Mouse (Mus musculus): ENCODE results near the gene Kif1a. TPM values are rescaled to one million over a fixed set of nuclear protein-coding genes. Genes with fewer than 3 reads are reported as not detected.

Gene Kif1a
- total RNA-seq, 2 experiments from 2014 or later, result 6.3 to 6.9 TPM

DNA sequence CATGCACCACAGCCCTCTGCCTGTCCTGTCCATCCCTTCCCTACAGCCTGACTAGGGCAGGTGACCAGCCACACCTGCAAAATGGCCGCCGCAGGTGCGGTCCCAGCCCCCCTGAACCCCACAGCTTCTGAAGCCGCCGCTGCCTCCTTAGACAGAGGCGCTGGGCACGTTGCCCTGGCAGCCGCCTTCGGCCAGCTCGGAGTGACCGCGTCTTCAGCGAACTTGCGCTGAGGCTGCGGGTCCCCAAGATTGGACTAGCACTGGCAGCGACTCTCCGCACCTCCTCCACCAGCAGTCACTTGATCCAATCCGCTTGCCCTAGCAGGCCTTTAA is 1.5 kb downstream of the Kif1a start:
- DNase-seq (ENCODE audit: low spot score in 2 of 2), result peak in 1 of 2 experiments; percentile 22

DNA sequence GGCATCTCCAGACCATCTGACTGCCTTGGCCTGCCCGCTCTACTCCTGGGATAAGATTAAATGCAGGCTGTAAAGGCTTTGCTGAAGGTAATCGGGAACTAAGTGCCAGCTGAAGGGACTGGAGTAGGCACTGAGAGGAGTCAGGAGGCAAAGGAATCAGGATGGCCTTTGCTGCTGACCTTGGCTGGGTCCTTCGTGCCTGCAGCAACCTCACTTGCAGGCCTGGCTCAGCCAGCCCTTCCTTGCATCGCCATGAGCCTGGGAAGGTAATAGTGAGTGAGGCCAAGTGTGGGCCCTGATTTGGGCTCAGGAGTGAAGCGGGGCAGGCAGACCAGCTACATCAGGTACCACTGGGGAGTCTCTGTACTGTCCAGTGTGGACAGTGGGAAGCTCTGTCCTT is 2.8 kb downstream of the Kif1a start:
- no peak for DNase-seq (ENCODE audit: low spot score in 2 of 2)

DNA sequence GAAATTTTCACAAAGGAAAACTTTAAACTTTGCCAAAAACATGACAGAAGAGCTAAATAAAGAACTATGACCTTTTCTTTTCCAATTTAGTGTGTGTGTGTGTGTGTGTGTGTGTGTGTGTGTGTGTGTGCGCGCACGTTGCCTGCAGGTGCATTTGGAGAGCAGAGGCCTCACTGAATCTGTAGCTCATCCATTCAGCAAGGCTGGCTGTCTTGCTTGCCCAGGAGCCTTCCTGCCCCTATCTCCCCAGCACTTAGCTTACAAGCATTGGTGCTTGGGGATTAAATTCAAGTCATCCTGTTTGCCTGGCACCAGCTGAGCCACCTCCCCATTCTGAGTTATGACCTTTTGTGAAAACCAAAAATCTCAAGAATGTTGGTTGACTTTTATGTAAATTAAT is 9.2 kb downstream of the Kif1a start:
- no peak for DNase-seq (ENCODE audit: low spot score in 2 of 2)

DNA sequence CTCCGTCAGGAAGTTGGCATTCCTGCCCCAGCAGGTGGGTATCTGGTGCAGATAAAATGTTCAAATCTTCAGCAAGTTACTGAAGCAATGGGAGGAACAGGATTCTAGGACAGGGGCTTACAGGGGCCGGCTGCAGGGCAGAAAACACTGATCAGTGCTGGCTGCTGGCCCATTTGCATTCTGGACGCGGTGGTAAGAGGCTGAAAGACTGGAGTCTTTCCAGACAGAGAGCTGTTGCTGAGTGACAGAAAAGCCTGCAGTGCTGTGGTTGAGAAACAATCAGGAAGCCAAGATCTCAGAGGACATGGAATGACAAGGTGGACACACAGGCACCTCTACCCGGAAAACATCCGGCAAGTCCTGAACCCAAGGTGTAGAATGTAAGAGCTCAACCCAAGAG is 16.6 kb downstream of the Kif1a start:
- no peak for DNase-seq (ENCODE audit: low spot score in 2 of 2)

DNA sequence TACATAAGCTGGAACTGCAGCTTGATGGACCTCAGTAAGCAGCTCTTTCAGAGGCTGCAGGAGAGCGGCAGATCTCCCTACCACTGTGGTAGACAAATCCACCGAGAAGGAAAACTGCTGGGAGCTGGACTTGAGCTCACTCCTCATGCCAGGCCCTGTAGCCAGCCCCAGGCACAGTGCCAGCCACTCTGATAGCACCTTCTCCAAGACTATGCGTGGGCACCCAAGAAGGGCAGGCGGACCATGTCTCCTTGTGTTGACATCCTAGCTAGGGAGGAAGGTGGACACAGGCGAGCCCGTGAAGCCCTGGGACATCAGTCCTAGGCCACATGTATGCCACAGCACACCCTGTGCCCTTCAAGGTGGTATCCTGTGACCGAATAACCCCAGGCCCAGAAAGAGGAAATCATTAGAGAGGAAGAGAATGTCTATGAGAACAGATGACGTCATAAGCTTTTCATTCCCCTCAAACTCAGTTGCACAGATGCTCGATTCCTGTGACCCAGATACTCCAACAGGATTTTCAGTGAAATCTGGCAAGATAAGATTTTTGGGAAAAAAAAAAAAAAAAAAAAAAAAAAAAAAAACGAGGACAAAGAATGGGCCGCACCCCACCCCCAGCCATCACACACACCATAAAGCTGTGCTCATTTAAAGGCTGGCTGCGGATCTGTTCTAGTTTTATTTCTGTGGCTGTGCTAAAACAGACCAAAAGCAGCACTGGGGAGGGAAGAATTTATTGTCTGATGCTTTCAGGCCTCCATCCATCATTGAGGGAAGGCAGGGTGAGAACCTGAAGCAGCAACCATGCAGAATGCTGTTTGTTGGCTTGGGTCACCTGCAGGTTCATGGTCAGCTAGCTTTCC is 18.1 kb downstream of the Kif1a start:
- no peak for DNase-seq (ENCODE audit: low spot score in 2 of 2)

DNA sequence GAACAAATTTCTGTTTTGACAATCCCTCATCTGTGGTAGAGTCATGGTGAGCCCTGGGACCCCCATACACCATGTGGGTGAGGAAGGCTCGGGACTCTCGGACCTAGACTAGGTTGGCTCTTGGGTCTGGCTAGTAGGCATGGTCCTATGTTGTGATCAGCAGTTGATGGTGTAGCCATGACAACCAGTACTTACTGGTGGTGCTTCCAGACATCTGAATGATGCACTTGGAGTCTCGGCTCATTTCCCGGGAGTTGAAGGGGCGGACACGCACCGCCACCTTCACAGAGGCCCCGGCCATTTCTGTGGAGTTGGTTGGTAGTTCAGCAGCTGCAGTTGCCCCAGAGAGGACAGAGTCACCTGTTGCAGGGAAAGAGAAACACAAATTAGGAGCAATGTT is 19.6 kb downstream of the Kif1a start:
- DNase-seq (ENCODE audit: low spot score in 2 of 2), result no peak

DNA sequence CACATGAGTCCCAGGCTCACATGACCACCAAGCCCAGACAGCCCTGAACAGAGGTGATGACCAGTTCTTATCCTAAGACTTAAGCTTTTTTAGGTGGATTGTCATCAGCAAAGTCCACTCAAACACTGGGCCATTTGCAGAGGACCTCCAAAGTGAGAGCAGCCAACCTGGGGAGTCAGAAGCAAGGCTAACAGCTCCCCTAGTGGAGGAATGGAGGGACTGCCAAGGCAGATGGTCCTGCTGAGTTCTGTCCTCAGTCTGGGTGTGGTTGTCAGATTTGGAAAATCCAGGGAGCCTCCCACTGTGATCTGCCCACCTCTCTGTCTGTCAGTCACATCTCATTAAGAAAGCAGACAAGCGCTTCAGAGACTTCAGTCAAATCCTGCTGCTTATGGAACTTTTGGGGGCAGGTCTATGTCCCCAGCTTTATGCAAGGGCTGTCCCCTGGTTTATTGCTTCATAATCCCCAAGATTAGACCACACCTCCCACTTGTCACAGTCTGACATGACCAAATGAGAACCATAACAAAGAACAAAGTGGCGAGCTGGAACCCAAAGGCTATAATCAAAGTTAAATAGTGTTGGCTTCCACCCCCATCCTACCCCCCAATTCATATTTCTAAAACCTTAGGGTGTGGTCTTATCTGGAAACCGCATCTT is 20.7 kb downstream of the Kif1a start:
- DNase-seq (ENCODE audit: low spot score in 2 of 2), result peak in 1 of 2 experiments; percentile 34

DNA sequence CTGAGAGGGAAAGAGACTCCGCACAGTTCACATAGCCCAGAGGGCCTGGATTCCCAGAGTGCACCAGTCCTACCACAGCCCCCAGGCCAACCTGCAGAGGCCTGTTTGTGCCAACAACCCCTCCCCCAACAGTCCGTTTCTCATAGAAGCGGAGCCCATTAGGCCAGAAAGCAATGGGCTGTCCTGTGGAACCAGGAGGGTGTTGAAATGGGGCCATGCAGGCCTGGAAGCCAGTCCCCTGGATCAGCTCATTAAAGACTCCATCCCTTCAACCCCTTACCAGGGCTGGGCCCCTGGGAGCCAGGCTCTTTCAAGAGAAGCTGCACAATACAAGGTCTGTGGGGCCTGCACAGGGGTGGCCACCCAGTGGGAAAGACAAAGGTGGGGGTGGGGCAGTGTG is 22.1 kb downstream of the Kif1a start:
- no peak for DNase-seq (ENCODE audit: low spot score in 2 of 2)

DNA sequence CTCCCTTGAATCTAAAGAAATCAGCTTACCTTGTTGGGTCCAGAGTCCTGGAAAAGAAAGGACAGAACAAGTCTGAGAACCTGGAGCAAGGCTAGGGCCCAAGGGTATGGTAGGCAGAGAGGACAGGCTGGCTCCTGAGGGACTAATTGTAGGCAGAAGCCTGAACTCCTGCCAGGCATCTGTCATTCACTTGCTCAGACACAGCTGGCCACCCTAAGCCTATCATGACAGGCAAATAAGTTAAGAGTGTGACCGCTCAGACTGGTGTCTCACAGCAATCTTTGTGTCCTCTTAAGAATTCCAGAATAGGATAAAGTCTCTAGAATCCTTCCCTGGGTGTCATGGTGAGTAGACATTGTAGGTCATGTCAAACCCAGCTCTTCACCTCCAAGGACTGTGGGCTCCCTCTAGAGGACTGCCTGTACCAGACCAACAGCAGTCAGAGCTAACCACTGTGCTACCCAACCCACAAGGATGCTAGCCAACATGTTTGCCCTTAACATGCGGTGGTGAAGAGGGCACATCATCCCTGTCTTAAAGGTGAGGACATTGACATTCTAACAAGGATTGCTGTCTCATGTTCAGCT is 29.4 kb downstream of the Kif1a start:
- no peak for DNase-seq (ENCODE audit: low spot score in 2 of 2)

DNA sequence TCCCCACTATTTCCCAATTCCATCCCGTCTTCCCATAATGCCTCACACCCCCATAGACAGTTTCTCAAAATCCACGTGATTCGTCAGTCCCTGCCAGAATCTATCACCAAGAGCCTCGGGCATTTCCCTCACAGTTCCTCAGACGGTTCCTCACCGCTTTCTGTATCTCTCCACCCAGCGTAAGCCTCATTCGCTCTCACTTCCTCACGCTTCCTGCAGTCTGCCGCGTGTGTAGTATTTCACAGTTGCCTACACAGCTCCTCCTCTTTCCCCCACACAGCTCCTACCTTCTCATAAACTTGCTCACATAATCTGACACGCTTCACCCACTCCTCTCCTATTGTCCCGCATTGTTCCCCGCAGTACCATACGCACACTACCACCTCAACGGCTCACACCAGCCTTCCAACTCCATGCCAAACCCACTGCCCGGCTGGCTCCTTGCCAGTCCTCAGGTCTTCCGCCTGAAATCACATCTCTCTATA is 30.2 kb downstream of the Kif1a start:
- no peak for DNase-seq (ENCODE audit: low spot score in 2 of 2)

DNA sequence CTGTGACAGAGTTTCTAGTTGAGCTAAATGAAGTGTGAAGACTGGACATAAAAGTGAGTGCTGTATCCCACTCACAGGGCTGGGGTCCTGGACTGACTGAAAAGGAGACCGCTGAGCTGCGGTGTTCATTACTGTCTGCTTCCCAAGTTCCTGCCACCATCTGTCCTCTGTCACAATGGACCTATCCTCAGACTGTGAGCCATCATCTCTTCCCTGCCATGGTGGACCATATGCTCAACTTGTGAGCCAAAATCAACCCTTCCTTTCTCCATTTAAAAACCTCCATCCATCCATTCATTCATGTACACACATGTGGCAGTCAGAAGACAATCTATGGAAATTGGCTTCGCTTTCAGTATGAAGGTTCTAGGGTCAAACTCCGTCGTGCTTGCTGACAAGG is 30.9 kb downstream of the Kif1a start:
- no peak for DNase-seq (ENCODE audit: low spot score in 2 of 2)

DNA sequence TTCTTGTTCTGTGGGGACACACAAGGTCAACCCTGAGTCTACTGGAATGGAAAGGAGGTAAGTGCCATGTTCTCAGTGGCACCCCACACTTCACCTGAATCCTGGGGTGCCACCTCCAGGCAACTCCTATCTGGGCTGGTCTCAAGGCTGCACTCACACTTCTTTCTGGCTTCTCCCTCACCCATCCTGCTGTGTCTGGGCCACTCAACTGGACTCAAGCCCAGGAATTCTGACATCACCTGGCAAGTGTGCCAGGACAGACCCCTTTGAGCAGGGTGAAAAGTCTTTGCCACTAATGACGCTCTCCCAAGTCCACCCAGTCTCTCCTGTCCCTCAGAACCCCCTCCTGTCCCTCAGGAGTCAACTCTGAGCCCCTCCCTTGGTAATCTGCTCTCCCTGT is 33.2 kb downstream of the Kif1a start:
- DNase-seq (ENCODE audit: low spot score in 2 of 2), result no peak

DNA sequence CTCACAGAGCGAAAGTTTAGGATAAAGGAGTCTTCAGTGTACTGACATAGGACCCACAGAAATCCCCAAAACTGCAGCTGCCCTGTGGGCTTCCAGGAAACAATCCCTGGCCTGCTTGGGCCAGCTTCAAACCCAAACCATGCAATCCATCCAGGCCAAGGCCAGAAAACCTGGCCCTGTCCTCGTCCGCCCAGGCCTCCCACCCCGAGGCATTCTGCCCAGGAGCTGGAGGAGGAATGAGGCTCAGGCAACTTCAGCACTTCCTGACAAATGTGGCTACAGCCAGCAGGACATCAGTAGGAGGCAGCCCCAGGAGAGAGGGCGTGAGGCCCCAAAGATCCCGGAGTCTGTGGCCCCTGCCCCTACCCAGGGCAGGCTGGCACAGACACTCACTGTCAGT is 36.1 kb downstream of the Kif1a start:
- no peak for DNase-seq (ENCODE audit: low spot score in 2 of 2)

DNA sequence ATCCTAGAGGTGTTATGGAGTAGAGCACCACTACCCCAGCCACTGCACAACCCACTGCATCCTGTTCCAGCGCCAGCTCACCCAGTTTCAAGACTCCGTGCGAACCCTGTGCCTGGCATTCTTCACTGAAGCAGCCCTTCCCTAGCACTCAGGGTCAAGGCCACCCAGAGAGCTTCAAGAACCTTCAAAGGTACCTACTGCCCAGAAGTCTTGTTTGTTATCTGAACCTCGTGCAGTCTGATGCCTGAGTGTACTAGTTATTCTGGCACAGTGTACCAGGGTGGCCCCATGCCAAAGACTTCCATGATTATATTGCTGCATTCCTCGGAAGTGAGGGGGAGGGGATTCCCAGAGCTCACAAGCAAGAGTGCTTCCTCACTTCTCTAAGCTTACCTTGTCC is 38.1 kb downstream of the Kif1a start:
- peak in 1 of 2 experiments; percentile 25 for DNase-seq (ENCODE audit: low spot score in 2 of 2)

DNA sequence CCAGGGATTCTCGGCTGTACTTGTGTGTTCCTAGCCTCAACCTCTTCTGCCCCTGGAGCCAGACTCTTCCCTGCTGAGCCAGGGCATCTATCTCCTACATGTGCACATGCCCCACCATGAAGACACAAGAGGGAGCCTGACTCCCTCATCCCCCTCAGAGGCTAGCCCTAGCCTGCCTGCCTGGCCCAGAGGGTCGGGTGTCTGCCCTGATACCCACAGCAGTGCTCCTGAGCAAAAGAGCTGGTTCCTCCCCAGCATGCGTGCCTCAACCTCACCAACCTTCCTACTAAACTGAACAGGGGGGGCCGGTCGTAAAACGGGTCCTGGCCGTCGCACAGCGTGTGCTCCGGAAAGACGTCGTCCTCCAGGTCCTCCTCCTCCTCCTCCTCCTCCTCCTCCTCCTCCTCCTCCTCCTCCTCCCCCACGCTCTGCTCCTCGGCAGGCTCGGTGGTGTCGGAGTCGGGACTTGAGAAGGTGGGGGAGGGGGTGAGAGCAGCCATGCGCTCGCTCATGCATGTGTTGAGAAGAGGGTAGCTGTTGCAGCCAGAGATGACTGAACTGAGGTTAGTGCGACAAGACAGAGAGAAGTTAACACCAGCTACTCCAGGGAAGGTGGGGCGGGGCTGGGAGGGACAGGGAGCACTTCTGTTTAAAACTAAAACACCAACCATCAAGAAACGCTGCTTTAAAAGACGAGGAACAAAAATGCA is 50.5 kb downstream of the Kif1a start:
- no peak for DNase-seq (ENCODE audit: low spot score in 2 of 2)

DNA sequence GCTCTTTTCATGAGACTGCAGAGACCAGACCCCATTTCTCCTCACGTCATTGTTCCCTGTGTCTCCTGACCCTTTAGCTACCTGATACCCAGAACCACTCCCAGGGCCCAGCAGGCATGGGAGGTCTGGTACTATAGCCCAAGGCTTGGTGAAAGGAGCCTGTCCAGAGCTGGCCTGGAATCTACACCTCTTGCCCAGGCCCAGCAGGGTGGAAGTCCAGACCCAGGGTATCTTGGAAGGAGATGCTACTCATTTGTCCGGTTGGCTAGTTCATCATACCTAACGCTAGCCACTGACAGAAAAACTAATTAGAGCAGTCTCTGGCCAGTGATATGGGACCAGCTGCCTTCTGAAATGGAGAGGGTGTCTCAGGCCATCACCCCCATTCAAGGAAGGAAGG is 51.7 kb downstream of the Kif1a start:
- no peak for DNase-seq (ENCODE audit: low spot score in 2 of 2)

DNA sequence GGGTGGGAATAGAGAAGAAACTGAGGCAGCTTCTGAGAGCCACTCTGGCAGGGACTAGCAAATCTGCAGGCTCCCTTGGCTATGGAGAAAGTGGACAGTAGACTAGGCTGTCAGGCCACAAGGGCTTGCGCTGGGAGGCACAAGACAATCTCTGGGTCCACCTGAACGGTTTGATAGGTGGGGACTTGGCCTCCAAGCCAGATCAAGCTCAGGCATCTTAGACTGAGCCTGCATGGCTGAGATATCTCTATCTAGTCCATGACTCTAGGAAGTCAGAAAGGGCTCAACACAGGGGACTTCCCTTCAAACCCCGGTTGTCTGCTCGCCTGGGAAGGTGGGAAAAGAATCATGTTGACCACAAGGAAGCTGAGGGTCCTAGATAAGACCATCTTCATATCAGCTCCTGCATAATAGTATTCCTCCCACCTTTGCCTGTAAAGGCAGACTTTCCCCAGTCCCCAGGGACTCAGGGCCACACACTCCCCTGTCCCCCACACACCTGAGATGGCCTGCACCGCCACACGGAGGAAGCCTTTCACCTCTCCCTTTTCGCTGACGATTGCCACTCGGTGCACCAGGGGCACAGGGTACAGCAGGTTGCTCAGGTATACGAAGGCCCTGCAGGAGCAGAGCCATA is 55.5 kb downstream of the Kif1a start:
- no peak for DNase-seq (ENCODE audit: low spot score in 2 of 2)

DNA sequence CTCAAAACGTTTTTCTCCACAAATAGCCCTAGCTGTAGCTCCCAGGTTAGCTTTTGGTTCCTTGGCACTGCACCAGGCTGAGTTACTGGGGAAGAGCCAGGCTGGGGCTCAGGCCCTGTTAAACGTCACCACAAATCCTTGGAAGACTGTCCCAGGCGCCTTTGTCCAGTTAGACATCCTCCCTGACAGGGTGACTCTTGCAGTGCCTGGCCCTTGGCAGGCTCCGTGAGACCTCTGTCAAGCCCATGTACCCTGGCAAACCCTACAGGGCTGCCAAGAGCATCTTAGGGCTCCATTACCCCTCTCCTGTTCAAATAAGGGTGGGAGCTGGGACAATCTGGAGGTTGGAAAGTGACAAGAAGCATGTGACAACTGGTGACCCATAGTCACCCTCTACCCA is 65.8 kb downstream of the Kif1a start:
- DNase-seq (ENCODE audit: low spot score in 2 of 2), result no peak

DNA sequence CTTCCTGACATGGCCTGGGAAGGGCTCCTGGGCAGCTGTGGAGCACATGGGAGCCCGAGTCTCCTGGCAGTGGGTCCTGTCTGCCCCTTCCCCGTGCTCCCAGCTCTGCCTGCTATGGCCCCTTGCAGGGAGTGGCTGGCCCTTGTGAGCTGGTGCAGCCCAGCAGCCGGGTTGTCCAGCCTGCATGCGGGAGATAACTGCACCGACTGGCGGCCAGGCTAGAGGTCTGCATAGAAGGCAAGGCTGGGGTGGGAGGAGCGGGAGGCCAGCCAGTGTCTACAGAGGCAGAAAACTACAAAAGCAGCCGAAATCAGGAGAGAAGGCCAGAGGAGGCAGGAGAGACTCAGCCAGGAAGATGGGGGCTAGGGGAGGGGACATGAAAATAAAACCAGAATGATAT is 67.8 kb downstream of the Kif1a start:
- no peak for DNase-seq (ENCODE audit: low spot score in 2 of 2)

DNA sequence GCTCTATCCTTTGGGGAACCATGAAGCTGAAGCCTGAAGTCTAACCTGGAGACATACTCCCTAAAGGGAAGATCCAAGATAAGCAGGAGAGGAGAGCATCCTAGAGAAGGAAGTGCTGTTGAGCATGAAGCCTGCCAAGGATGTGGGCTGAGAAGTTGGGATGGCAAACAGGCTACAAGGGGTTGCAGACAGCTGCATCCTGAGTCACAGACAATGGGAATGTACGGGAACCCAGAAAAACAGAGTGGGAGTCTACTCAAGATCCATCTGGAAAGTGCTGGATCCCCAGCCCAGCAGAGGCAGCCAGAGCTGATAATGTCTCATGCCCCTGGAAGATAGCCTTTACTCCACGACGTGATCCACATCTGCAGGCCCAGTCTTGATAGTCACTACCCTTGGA is 70.6 kb downstream of the Kif1a start:
- no peak for DNase-seq (ENCODE audit: low spot score in 2 of 2)

DNA sequence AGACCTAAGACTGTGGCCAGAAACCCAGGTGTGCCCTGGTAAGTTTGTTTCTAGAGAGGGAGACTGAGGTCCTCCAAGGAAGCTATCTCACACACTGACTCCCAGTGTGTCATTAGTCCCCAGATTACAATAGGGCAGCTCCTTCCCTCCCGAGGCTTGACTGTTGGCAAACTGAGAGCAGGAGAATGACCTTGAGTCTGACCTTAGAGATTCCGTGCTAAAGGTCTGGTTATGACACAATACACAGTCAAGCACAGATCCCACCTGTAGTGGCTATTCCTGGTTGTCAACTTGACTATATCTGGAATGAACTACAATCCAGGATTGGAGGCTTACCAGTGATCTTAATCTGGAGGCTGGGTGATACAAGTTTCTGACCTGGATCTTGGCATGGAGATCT is 71.7 kb downstream of the Kif1a start:
- no peak for DNase-seq (ENCODE audit: low spot score in 2 of 2)
